Mouse (Mus musculus) gastrocnemius, postnatal 25 days (tissue): Measurements from ENCODE around the gene Arf5. TPM values are rescaled to one million over a fixed set of nuclear protein-coding genes. Genes with fewer than 3 reads are reported as not detected.

Experiments
- DNase-seq: peaks from one replicate; pipeline ENCODE4 v3.0.0; 2022
- long read RNA-seq, 2 experiments: library from polyadenylated mRNA; stranded (forward); transcript quantifications; one replicate each; pipeline ENCODE4 v2.0.0; 2021
- total RNA-seq, 2 experiments: library from RNA; stranded (reverse); gene quantifications; 1 replicate in 1 of 2; 2 replicates in 1 of 2; pipeline ENCODE4 v1.2.3; 2021

Arf5 gene
- 10 to 100 TPM; 79.8 to 88.0 TPM for total RNA-seq
- long read RNA-seq, experiment 1, transcript Arf5-201 (6 exons, 1,116 nt): major isoform, 220 of 231 reads
- long read RNA-seq, experiment 1, partial matches to known transcripts: 10 of 231 reads
- long read RNA-seq, experiment 1, other reads (novel, unspliced or antisense): 1 of 231 reads
- long read RNA-seq, experiment 2, transcript Arf5-201 (6 exons, 1,116 nt): major isoform, 184 of 190 reads
- long read RNA-seq, experiment 2, partial matches to known transcripts: 5 of 190 reads
- long read RNA-seq, experiment 2, other reads (novel, unspliced or antisense): 0 of 190 reads

DNA sequence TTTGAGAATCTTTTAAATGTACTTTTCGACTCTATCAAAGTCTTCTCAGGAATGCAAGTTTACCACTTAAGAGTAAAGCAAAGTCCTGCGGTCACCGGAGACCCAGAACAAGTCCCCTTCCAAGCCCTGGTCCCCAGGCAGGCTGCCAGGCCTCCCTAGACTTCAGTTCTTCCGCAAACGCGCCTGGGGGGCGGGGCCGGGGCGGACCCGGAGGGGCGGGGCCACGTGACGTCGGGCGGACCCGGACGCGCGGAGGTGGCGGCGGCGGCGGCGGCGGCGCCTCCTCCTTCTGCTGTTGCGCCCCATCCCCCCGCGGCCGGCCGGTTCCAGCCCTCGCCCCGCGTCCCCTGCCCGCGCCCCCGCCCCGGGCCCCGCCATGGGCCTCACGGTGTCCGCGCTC is at the start of gene Arf5:
Gene Arf5, plus strand, starts transcription at position 248 of the 400 bp plus-strand sequence.
- DNase-seq: peak; percentile 94

DNA sequence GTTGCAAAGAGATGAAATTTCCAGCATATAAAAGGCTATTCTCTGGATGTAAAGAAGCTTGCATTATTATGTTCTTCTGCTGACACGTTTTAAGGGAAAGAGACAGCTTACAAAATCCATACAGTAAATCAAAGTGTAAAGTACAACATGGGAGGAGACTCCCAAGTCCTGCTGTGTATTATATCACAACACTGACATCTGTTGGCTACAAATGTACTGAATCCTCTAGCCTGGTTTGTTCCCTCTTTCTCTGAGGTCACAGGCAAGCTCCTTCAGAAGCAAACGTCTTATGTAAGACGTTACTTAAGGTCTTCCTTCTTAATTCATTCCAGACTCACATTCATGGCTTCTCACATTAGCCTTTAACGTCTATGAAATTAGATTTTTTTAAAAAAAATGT is 41.4 kb upstream of the Arf5 start:
- DNase-seq: no peak

DNA sequence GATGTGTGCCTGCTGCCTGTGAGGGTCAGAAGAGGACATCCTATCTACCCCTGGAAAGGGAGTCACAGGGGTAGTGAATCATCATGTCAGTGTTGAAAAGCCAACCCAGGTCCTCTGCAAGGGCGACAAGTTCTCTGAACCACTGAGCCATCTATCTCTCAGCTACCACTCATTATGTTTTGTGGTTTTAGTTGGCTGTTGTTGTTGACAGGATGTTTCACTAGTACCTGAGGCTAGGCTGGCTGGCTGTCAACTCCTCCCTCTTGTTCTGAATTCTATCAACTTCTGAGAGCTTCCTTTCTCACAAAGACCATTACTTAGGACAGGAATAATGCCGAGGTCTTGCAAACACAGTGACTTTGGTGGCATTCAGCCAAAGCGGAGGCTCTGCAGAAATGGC is 38.2 kb upstream of the Arf5 start:
- DNase-seq: no peak

- DNase-seq: no peak
Observed at GRCm38 (mm10) chr6:28389038-28389437, 34.3 kb upstream of the Arf5 start.

DNA sequence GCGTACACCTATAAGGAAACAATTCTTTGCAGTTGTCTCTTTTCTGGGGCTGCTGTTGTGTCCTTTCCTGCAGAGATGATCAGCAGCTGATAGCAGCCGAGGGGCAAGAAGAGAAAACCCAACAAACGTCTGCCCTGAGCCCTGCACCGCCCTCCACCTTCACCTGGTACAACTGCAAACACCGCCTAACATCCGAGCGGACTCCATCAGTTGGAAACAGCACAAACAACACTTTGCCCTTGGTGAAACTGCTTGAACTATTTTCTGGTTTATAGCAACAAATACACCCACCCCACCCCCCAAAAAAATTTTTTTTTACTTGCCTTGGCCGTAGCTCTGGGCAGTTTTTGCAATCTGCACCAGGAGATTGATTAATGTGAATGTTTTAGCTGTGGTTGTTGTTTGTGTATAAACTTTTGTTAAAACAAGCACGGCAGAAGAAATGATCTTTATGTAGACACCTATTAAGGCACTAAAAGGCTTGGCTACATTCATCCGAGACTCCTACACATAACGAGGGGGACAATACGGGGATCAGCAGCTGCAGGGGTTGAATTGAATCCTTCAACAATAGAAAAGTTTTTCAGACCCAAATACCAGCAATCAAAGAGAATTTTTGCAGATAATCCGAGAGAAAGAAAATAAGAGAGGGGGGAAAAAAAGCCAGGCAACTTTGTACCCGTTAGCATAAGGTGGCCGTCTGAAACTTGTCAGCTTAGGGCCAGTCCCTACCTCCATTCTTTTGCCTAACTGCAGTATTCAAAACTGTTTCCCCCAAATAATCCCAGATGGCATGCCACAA is 27.1 kb upstream of the Arf5 start:
- DNase-seq: no peak

DNA sequence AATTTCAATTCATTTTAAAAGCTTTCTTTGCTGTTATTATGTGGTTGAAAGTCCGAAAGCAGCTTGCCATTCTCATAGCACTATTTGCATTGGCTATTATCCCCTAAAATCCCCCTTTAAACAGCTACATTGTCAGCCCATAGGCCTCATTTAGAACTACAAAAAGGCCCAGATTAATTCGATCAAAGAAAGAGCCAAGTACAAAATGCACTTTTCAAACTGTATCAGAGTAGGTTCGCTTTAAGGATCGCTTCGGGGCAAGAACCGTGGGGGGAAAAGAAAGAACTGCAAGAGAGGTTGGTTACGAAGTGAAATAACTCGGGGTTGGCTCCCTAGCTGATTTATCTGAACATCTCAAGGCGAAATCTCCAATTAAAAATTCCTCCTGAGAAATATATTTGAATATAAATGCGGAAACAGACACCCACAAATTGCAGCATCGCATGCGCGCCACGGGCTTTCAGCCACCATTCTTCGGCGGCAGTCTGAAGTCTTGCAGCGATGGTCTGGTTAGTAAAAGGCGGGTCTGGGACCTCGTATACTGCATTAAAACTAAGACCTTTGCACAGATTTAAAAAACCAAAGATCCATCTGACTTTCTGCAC is 26.4 kb upstream of the Arf5 start:
- no peak for DNase-seq

DNA sequence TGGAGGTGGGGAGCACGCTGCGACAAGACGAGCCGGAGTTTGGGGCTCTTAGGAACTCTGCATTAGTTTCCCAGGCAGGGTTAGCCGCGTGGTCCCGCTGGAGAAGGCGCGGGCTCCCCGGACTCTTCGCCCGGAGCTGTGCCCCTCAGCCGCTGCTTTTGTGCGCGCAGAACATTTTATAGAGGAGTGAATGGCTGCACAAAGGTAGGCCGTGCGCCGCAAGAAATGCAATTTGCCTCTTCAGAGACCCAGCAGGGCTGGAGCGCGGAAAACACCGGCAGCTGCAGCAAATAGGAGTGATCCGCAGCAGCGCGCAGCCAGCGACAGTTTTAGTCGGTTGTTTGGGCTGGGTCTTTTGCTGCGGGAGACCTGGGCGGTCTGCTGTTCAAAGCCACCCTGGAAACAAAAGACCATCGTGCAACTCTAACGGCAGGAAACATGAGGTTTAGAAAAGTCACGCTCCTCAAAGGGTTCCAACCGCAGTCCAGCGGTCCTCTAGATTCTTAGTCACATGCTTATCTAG is 25.6 kb upstream of the Arf5 start, which contains the start of gene Zfp800:
Gene Zfp800, minus strand, starts transcription at position 325 of the 523 bp plus-strand sequence.
- DNase-seq: no peak

- no peak for DNase-seq
Observed at GRCm38 (mm10) chr6:28398726-28399125, 24.6 kb upstream of the Arf5 start.

- DNase-seq: no peak
Observed at GRCm38 (mm10) chr6:28399791-28400190, 23.6 kb upstream of the Arf5 start.

GRCm38 (mm10) chr6:28410053-28410452 is 13.3 kb upstream of the Arf5 start:
- no peak for DNase-seq

DNA sequence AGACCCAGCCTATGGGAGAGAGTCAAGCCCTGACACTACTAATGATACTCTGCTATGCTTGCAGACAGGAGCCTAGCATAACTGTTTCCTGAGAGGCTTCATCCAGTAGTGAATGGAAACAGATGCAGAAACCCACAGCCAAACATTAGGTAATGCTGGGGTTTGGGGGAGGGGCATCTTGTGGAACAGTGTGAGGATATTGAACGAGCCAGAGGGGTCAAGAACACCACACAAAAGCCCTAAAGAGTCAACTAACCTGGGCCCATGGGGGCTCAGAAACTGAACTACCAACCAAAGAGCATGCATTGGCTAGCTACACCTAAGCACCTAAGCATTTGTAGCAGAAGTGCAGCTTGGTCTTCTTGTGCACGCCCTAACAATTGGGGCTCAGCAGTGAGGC is 12.1 kb upstream of the Arf5 start:
- no peak for DNase-seq

- DNase-seq: no peak
Observed at GRCm38 (mm10) chr6:28416981-28417380, 6.4 kb upstream of the Arf5 start.

DNA sequence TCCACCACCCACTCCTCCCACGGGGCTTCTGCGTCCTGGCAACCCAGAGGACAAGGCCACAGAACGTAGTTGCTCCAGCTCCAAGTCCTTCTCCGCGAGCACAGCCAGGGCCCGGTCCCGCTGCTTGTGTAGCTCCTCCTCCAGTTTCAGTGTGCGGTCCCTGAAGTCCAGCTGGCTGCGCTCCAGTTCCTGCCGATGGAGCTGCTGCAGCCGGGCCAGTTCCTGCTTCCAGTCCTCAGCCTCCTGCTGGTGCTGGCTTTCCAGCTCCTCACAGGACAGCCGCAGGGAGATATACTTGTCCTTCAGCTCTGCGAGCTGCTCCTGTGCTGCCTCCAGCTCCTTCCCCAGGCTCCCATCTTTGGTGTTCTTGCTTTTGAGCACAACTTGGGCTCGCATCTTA is 4.9 kb upstream of the Arf5 start:
- peak; percentile 86 for DNase-seq

GRCm38 (mm10) chr6:28419673-28420072 is 3.7 kb upstream of the Arf5 start:
- no peak for DNase-seq

DNA sequence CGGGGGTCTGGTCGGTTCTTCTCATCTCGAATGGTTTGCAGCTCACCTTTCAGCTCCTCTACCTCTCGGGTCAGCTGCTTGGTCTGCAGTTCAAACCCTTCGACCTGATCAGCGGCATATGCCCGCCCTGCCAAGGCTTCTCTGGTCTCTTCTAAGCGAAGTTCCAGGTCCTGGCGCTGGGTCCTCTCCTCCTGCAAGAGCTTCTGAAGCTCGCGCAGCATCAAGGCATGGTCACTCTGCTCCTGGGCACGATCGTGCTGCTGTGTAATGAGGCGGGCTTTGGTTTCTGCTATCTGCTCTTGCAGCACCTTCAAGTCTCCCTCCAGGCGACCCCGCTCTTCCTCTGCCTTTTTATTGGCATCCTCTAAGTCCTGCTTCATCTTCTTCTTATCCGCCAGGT is 3.0 kb upstream of the Arf5 start:
- no peak for DNase-seq

- DNase-seq: no peak
Observed at GRCm38 (mm10) chr6:28420865-28421264, 2.5 kb upstream of the Arf5 start.

DNA sequence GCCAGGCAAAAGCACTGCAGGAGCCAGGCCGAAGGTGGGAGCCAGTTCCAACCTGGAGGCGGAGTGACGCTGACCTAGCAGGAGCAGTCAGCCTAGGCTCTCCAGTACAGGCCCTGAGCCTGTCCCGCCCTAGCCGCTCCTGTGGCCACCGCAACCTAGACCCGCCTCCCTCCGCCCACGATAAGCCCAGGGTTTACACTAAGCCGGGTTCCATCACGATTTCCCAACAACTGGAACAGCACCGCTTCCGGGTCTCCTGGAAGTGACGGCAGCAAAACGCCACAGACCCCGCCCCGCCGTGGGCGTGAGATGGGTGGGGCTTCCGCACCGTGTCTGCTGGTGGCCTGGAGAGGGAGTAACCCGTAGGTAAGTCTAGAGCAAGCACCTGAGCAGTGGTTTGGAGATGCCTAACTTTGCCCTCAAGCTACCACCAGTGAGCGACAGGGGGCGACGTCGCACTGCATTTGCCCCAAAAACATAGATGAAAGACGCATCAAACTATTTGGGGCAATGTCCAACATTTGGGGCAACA is 1.8 kb upstream of the Arf5 start:
- DNase-seq: peak; percentile 95

GRCm38 (mm10) chr6:28422651-28423290 is 589 bp upstream of the Arf5 start:
- DNase-seq: no peak

DNA sequence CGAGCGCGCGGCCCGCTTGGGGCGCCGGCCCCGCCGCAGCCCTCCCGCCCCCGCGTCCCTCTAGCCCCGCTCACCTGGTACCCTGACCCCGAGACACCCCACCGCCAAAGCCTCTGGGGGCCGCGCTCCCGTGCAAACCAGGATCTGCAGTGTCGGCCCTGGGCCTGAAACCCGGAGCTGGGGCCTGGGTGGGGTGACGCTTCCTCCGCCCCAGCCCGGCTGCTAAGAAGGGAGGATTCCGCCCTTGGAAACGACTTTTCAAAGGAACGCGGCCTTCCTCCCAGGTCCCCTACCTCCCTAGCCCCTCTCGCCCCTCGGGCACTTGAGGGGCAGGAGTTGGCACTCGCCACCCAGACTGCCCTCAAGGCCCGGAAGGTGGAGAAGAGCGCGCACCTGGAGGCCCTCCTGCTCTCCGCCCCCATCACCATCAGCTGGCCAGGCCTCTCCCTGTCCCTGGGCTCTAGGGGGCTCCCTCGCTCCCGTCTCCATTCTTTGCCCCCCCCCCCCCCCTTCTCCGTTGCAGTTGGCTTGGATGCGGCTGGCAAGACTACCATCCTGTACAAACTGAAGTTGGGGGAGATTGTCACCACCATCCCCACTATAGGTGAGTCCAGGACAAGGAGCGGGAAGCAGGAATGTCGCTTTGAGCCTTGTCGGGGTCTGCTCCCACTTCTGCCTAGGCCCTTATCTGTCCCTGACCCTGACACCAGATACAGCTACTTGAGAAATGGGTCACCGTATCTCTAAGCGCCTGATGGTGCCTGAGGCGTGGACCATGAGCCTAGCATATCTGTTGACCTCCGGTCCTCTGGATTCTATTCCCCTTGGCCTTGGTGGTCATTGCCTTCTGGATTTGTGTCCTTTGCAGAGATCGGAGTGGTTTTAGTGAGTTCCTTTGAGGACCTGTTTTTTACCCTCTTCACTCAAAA is 671 bp downstream of the Arf5 start:
- peak; percentile 42 for DNase-seq

DNA sequence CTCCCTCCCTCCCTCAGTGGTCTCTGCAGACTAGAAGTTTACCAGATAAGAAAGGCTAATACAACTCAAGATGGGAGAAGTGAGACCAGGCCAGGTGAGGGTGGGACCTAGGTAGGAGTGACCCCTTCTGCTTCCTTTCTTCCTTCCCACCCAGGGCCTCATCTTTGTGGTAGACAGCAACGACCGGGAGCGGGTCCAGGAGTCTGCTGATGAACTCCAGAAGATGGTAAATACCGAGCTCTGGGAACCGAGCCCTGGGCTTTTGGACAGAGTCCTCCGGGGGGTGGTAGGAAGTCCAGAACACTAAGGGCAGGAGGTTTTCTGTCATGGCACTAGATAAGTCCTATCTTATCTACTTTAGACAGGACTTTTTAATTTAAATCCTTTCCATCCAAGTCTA is 1.7 kb downstream of the Arf5 start:
- no peak for DNase-seq
